ENCODE assay signal across 9 mouse cellular contexts in the genomic region with DNA sequence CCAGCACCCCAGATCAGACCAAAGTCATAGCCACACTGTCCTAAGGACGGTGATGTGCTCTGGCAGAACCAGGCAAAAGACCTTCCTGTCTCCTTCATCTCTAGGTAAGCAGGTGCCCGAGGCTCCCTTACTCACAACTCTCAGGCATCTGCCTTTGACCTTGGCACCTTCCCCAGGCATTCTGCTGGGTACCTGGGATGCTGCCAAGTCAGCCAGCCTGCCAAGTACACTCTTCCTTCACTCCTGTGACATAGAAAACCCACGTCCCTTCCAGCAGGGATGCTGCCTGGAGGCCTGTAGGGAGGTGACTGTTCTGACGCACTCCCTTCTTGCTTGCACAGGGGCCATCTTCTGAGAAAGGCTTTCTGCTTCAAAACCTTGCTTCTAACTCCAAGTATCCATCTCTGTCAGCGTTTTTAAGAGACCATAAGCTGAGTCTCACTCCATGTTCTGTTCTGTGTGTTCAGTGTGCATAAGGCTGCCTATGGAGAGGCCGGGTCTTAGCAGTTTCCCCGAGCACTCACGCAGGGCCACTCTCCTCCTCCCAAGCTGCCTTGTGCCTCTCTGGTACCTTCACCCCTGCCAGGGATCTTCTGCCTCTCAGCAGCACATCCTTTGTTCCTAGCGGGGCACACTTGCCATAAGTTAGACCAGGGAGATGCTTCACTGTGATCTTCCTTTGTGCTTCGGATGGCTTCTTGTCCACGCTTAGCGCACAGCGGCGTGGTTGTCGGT. TPM values are rescaled to one million over a fixed set of nuclear protein-coding genes. Genes with fewer than 3 reads are reported as not detected.
DNase-seq lines count a peak whose midpoint lies in the region; ATAC-seq and TF ChIP-seq lines count a peak whose summit lies in the region.
"Had no signal": no experiment of that assay in that cellular context is flagged by ENCODE, and none has a peak within 500 bp of the region (broad histone marks: within the 10 kb centered on the region; RNA-seq: fewer than 3 reads in every experiment).

No protein-coding gene starts in this region.

- peaks cover 13% of the 10 kb centered on the region for H3K4me1 ChIP-seq in heart, embryonic 12.5 days (replicated peaks)
- H3K4me1 ChIP-seq in embryonic facial prominence, embryonic 15.5 days, result peaks cover 36% of the 10 kb centered on the region
- H3K4me1 ChIP-seq in limb, embryonic 14.5 days (ENCODE audit: control insufficient read depth, insufficient read depth, low read length), result peaks cover 6% of the 10 kb centered on the region; the same call in 1 of the 2 replicates

- H3K36me3 ChIP-seq in heart, embryonic 12.5 days, result no peaks in the 10 kb centered on the region
- no peaks in the 10 kb centered on the region for H3K36me3 ChIP-seq in embryonic facial prominence, embryonic 15.5 days
- H3K36me3 ChIP-seq in limb, embryonic 14.5 days (ENCODE audit: control insufficient read depth, insufficient read depth, low read length), result no peaks in the 10 kb centered on the region

- H3K4me3 ChIP-seq in heart, embryonic 12.5 days, result no peak overlapping the region
- no peak overlapping the region for H3K4me3 ChIP-seq in embryonic facial prominence, embryonic 15.5 days (replicated peaks)
- H3K4me3 ChIP-seq in limb, embryonic 14.5 days (replicated peaks; ENCODE audit: low read length), result no peak overlapping the region

- no peaks in the 10 kb centered on the region for H3K9me3 ChIP-seq in heart, embryonic 12.5 days (replicated peaks)
- H3K9me3 ChIP-seq in embryonic facial prominence, embryonic 15.5 days (replicated peaks), result no peaks in the 10 kb centered on the region
- no peaks in the 10 kb centered on the region for H3K9me3 ChIP-seq in limb, embryonic 14.5 days (ENCODE audit: control insufficient read depth, low read length)

- no peak overlapping the region for H3K4me2 ChIP-seq in heart, embryonic 12.5 days
- no peak overlapping the region for H3K4me2 ChIP-seq in embryonic facial prominence, embryonic 15.5 days (replicated peaks)
- no peak overlapping the region for H3K4me2 ChIP-seq in limb, embryonic 14.5 days (replicated peaks; ENCODE audit: low read depth, low read length, severe bottlenecking)

- intact Hi-C loops in left cerebral cortex, postnatal 25 days (cut with DNase I), result no loop called here

- peaks cover 16% of the 10 kb centered on the region; the same call in 1 of the 2 replicates for H3K27me3 ChIP-seq in heart, embryonic 12.5 days (replicated peaks)
- no peaks in the 10 kb centered on the region for H3K27me3 ChIP-seq in embryonic facial prominence, embryonic 15.5 days
- no peaks in the 10 kb centered on the region for H3K27me3 ChIP-seq in limb, embryonic 14.5 days (ENCODE audit: control insufficient read depth, insufficient read depth, low read length)

- H3K27ac ChIP-seq in heart, embryonic 12.5 days (ENCODE audit: poor library complexity, severe bottlenecking), result no peak overlapping the region
- peak overlapping the region; percentile 56 for H3K27ac ChIP-seq in embryonic facial prominence, embryonic 15.5 days (replicated peaks)
- peak overlapping the region; percentile 52; the same call in 1 of the 2 replicates for H3K27ac ChIP-seq in limb, embryonic 14.5 days (replicated peaks; ENCODE audit: low read depth, low read length)

- DNase-seq in heart, adult 18-20 months, result peak; percentile 25 to 33
- DNase-seq in R1 (ENCODE audit: low read depth, low spot score), result peak; percentile 23
- DNase-seq in limb, embryonic 14.5 days (ENCODE audit: low spot score), result no peak
- no peak for DNase-seq in left cerebral cortex, adult 11 months (ENCODE audit: low spot score)
- no peak for DNase-seq in left cerebral cortex, postnatal 25 days (ENCODE audit: low spot score in 2 of 2)

- ATAC-seq in heart, embryonic 12.5 days (ENCODE audit: insufficient number of reproducible peaks, low FRiP score), result no peak
- ATAC-seq in embryonic facial prominence, embryonic 15.5 days (ENCODE audit: insufficient number of reproducible peaks, low FRiP score, low TSS enrichment, low read depth), result no peak
- no peak for ATAC-seq in limb, embryonic 14.5 days (ENCODE audit: low FRiP score, low read depth)
- no peak for ATAC-seq in megakaryocyte progenitor cell, adult 5-6 weeks (replicated peaks; ENCODE audit: poor library complexity)

- WGBS in heart, embryonic 12.5 days, result 78% methylated on average over 15 of the region's 15 CpGs
- WGBS in embryonic facial prominence, embryonic 15.5 days, result 73% methylated on average over 15 of the region's 15 CpGs
- WGBS in limb, embryonic 14.5 days, result 78% methylated on average over 15 of the region's 15 CpGs

- no peak for TF ChIP-seq POLR2A in limb, embryonic 14.5 days (IDR thresholded peaks at IDR 0.05; ENCODE audit: borderline replicate concordance, extremely low read depth, insufficient read depth, insufficient read length)

- H3K9ac ChIP-seq in heart, embryonic 12.5 days, result no peak overlapping the region
- no peak overlapping the region for H3K9ac ChIP-seq in embryonic facial prominence, embryonic 15.5 days
- H3K9ac ChIP-seq in limb, embryonic 14.5 days (ENCODE audit: low read depth, low read length, severe bottlenecking), result peak overlapping the region; percentile 25; the same call in 1 of the 2 replicates

RNA-seq across cellular contexts. Expression of a gene that starts 28.0 kb away (rescaled TPM):
- total RNA-seq in heart, adult 18-20 months (2021), result 100 to 1,000 TPM; 674 to 726 TPM
- 1,106 and 1,125 TPM in 2 replicates for polyA plus RNA-seq in heart, embryonic 12.5 days (2016; fragmentation: Nextera tagmentation; extraction: Ambion mirVana)
- 1,883 and 1,967 TPM in 2 replicates for polyA plus RNA-seq in embryonic facial prominence, embryonic 15.5 days (2015; fragmentation: Nextera tagmentation; extraction: Ambion mirVana)
- polyA plus RNA-seq in limb, embryonic 14.5 days (2012; rRNA removed), result 1,744 and 1,768 TPM in 2 replicates
- polyA plus RNA-seq in limb, embryonic 14.5 days (2014; fragmentation: Nextera tagmentation; extraction: Ambion mirVana), result 2,152 and 2,315 TPM in 2 replicates
- total RNA-seq in megakaryocyte progenitor cell, adult 5-6 weeks (2015), result 1,390 and 1,455 TPM in 2 replicates
- 472 and 633 TPM in 2 replicates for total RNA-seq in megakaryocyte progenitor cell, adult 5-6 weeks (2017)
- 100 to 1,000 TPM; 500 to 511 TPM for total RNA-seq in left cerebral cortex, postnatal 25 days (2021)

RNA-seq across cellular contexts. Expression of a gene that starts 38.7 kb away (rescaled TPM):
- not detected for total RNA-seq in heart, adult 18-20 months (2021)
- not detected in 2 replicates for polyA plus RNA-seq in heart, embryonic 12.5 days (2016; fragmentation: Nextera tagmentation; extraction: Ambion mirVana)
- not detected in 2 replicates for polyA plus RNA-seq in embryonic facial prominence, embryonic 15.5 days (2015; fragmentation: Nextera tagmentation; extraction: Ambion mirVana)
- not detected in 2 replicates for polyA plus RNA-seq in limb, embryonic 14.5 days (2012; rRNA removed)
- polyA plus RNA-seq in limb, embryonic 14.5 days (2014; fragmentation: Nextera tagmentation; extraction: Ambion mirVana), result not detected in 2 replicates
- total RNA-seq in megakaryocyte progenitor cell, adult 5-6 weeks (2015), result not detected in 2 replicates
- not detected in 2 replicates for total RNA-seq in megakaryocyte progenitor cell, adult 5-6 weeks (2017)
- total RNA-seq in left cerebral cortex, postnatal 25 days (2021), result not detected
- polyA plus RNA-seq: limb, embryonic 11.5 days had no signal

Comparison
In these comparisons a context has a peak if more than half of its experiments do, and no peak if none do; other contexts are left out.
1. DNase-seq: peak in heart, adult 18-20 months (2 of 2) and R1 (single experiment); none in limb, embryonic 14.5 days (single experiment), left cerebral cortex, adult 11 months (single experiment) and left cerebral cortex, postnatal 25 days (0 of 2).